Mouse (Mus musculus): ENCODE data around the gene Syt14.

GRCm38 (mm10) chr1:192855474-192856230 is 179.9 kb downstream of the Syt14 start, which contains the start of gene Sertad4:
- TF ChIP-seq CTCF (conservative IDR thresholded peaks at IDR 0.05; ENCODE audit: insufficient read depth, insufficient read length, low read depth, low read length), result no peak
- no peak for TF ChIP-seq POLR2A (IDR thresholded peaks at IDR 0.05; ENCODE audit: low read depth, low read length)
